Mouse (Mus musculus) MEL (cell line): ENCODE measurements around the gene Alg12. TPM values are rescaled to one million over a fixed set of nuclear protein-coding genes. Genes with fewer than 3 reads are reported as not detected.

Experiments
- DNase-seq: peaks from one replicate; pipeline ENCODE4 v3.0.0; 2011; ENCODE audit warnings: low read depth, low spot score
- H3K27ac ChIP-seq: 2 replicates; pipeline ENCODE4 v1.5.1; 2012; ENCODE audit warnings: low read depth, mild to moderate bottlenecking, control low read depth, low read length, moderate library complexity; ENCODE audit not compliant: control insufficient read depth
- H3K27me3 ChIP-seq, 2 experiments: fragments of 150-350 bp in 1 of 2; sonication (generic) in 1 of 2; 2 replicates each; pipeline ENCODE4 v1.6.1; 2012; ENCODE audit warnings: low read length in 2 of 2, mild to moderate bottlenecking in 2 of 2, improper control_type of control experiment in 1 of 2, moderate library complexity in 1 of 2; ENCODE audit not compliant: insufficient read depth in 2 of 2, control insufficient read depth in 1 of 2
- H3K36me3 ChIP-seq, 2 experiments: 2 replicates each; pipeline ENCODE4 v1.6.1; 2012 to 2014; ENCODE audit warnings: low read length in 2 of 2, improper control_type of control experiment in 1 of 2, inconsistent platforms in 1 of 2, mild to moderate bottlenecking in 1 of 2; ENCODE audit not compliant: insufficient read depth in 2 of 2, control insufficient read depth in 1 of 2
- H3K4me1 ChIP-seq, 2 experiments: fragments of 150-350 bp in 1 of 2; sonication (generic) in 1 of 2; 2 replicates each; pipeline ENCODE4 v1.6.1; 2012; ENCODE audit warnings: low read length in 2 of 2, improper control_type of control experiment in 1 of 2, mild to moderate bottlenecking in 1 of 2; ENCODE audit not compliant: insufficient read depth in 2 of 2, control insufficient read depth in 1 of 2
- H3K4me3 ChIP-seq, 2 experiments: fragments of 150-350 bp in 1 of 2; sonication (generic) in 1 of 2; 2 replicates each; pipeline ENCODE4 v1.5.1; 2012; ENCODE audit warnings: low read depth in 2 of 2, low read length in 2 of 2, mild to moderate bottlenecking in 2 of 2, moderate library complexity in 2 of 2, control low read depth in 1 of 2, improper control_type of control experiment in 1 of 2; ENCODE audit not compliant: control insufficient read depth in 1 of 2, insufficient read depth in 1 of 2
- H3K79me2 ChIP-seq: 2 replicates; pipeline ENCODE4 v1.6.1; 2012; ENCODE audit warnings: mild to moderate bottlenecking, low read length, moderate library complexity; ENCODE audit not compliant: control insufficient read depth, poor library complexity, insufficient read depth
- H3K9ac ChIP-seq: 2 replicates; pipeline ENCODE4 v1.6.1; 2012; ENCODE audit warnings: low read depth, mild to moderate bottlenecking, control low read depth, low read length, moderate library complexity; ENCODE audit not compliant: control insufficient read depth, poor library complexity, severe bottlenecking
- H3K9me3 ChIP-seq: fragments of 150-350 bp; sonication (generic); replicated peaks from 2 replicates; pipeline ENCODE4 v1.6.1; 2012; ENCODE audit warnings: mild to moderate bottlenecking, low read length, improper control_type of control experiment, moderate library complexity; ENCODE audit not compliant: insufficient read depth
- BHLHE40 ChIP-seq: IDR thresholded peaks from 2 replicates; pipeline ENCODE4 v1.6.1; 2012; ENCODE audit warnings: low read depth, mild to moderate bottlenecking, inconsistent platforms, low read length, improper control_type of control experiment, borderline replicate concordance
- E2F4 ChIP-seq: IDR thresholded peaks from 2 replicates; pipeline ENCODE4 v1.6.1; 2011; ENCODE audit warnings: low read depth, low read length, improper control_type of control experiment, borderline replicate concordance
- ELF1 ChIP-seq: IDR thresholded peaks from 2 replicates; pipeline ENCODE4 v1.6.1; 2014; ENCODE audit warnings: low read depth, mild to moderate bottlenecking, inconsistent platforms, low read length, improper control_type of control experiment, moderate library complexity
- GABPA ChIP-seq: IDR thresholded peaks from 2 replicates; pipeline ENCODE4 v1.6.1; 2012; ENCODE audit warnings: low read depth, mild to moderate bottlenecking, inconsistent platforms, low read length, improper control_type of control experiment, moderate library complexity
- GATA1 ChIP-seq: IDR thresholded peaks from 2 replicates; pipeline ENCODE4 v1.6.1; 2011; ENCODE audit warnings: low read depth, low read length, improper control_type of control experiment
- HCFC1 ChIP-seq: IDR thresholded peaks from 2 replicates; pipeline ENCODE4 v1.6.1; 2012; ENCODE audit warnings: low read depth, mild to moderate bottlenecking, inconsistent platforms, low read length, improper control_type of control experiment, moderate library complexity
- KAT2A ChIP-seq: conservative IDR thresholded peaks from 2 replicates; pipeline ENCODE4 v1.6.1; 2012; ENCODE audit warnings: low read depth, low read length, improper control_type of control experiment, inconsistent platforms
- MAFK ChIP-seq: IDR thresholded peaks from 2 replicates; pipeline ENCODE4 v1.6.1; 2011; ENCODE audit warnings: low read depth, mild to moderate bottlenecking, low read length, improper control_type of control experiment, borderline replicate concordance
- MAX ChIP-seq: IDR thresholded peaks from 2 replicates; pipeline ENCODE4 v1.6.1; 2011; ENCODE audit warnings: low read length, improper control_type of control experiment
- MAZ ChIP-seq: IDR thresholded peaks from 2 replicates; pipeline ENCODE4 v1.6.1; 2012; ENCODE audit warnings: low read depth, mild to moderate bottlenecking, inconsistent platforms, low read length, improper control_type of control experiment
- MXI1 ChIP-seq: IDR thresholded peaks from 2 replicates; pipeline ENCODE4 v1.6.1; 2011; ENCODE audit warnings: mild to moderate bottlenecking, low read depth, low read length, improper control_type of control experiment
- MYC ChIP-seq: IDR thresholded peaks from 2 replicates; pipeline ENCODE4 v1.6.1; 2011; ENCODE audit warnings: low read depth, mild to moderate bottlenecking, low read length, improper control_type of control experiment, moderate library complexity
- NELFE ChIP-seq: IDR thresholded peaks from 2 replicates; pipeline ENCODE4 v1.6.1; 2011; ENCODE audit warnings: low read depth, low read length, improper control_type of control experiment
- POLR2A ChIP-seq, 2 experiments: IDR thresholded peaks; 2 replicates each; pipeline ENCODE4 v1.6.1; 2011 to 2012; ENCODE audit warnings: low read length in 2 of 2, mild to moderate bottlenecking in 2 of 2, control low read depth in 1 of 2, improper control_type of control experiment in 1 of 2, low read depth in 1 of 2, moderate library complexity in 1 of 2; ENCODE audit not compliant: control insufficient read depth in 1 of 2, insufficient read depth in 1 of 2, poor library complexity in 1 of 2
- POLR2AphosphoS2 ChIP-seq: IDR thresholded peaks from 2 replicates; pipeline ENCODE4 v1.6.1; 2011; ENCODE audit warnings: low read length, improper control_type of control experiment
- RCOR1 ChIP-seq: IDR thresholded peaks from 2 replicates; pipeline ENCODE4 v1.6.1; 2012; ENCODE audit warnings: low read depth, mild to moderate bottlenecking, inconsistent platforms, low read length, improper control_type of control experiment
- SMC3 ChIP-seq: IDR thresholded peaks from 2 replicates; pipeline ENCODE4 v1.6.1; 2011; ENCODE audit warnings: low read depth, low read length, improper control_type of control experiment
- TCF12 ChIP-seq: IDR thresholded peaks from 2 replicates; pipeline ENCODE4 v1.6.1; 2014; ENCODE audit warnings: low read depth, mild to moderate bottlenecking, inconsistent platforms, low read length, improper control_type of control experiment, moderate library complexity
- UBTF ChIP-seq: IDR thresholded peaks from 2 replicates; pipeline ENCODE4 v1.6.1; 2012; ENCODE audit warnings: low read depth, mild to moderate bottlenecking, inconsistent platforms, low read length, improper control_type of control experiment, moderate library complexity, borderline replicate concordance; ENCODE audit not compliant: insufficient read depth
- ZC3H11A ChIP-seq: IDR thresholded peaks from 2 replicates; pipeline ENCODE4 v1.6.1; 2012; ENCODE audit warnings: low read depth, mild to moderate bottlenecking, inconsistent platforms, low read length, improper control_type of control experiment
- ZKSCAN1 ChIP-seq: IDR thresholded peaks from 2 replicates; pipeline ENCODE4 v1.6.1; 2012; ENCODE audit warnings: low read depth, mild to moderate bottlenecking, inconsistent platforms, low read length, improper control_type of control experiment, moderate library complexity
- ZNF384 ChIP-seq: IDR thresholded peaks from 2 replicates; pipeline ENCODE4 v1.6.1; 2012; ENCODE audit warnings: low read depth, mild to moderate bottlenecking, inconsistent platforms, low read length, improper control_type of control experiment
- polyA plus RNA-seq, 2 experiments: library from polyadenylated mRNA; stranded (reverse) in 1 of 2; unstranded in 1 of 2; fragments of >175 nt in 1 of 2; fragments of >200 nt in 1 of 2; gene quantifications; 2 replicates each; pipeline versions ENCODE4 v1.2.1 to v1.2.4; 2012; ENCODE audit warnings: low replicate concordance in 2 of 2, low read depth in 1 of 2; ENCODE audit not compliant: insufficient read length in 2 of 2, insufficient read depth in 1 of 2, missing spikeins in 1 of 2
- total RNA-seq: library from RNA; depleted of rRNA; stranded (reverse); fragments of 300-350 nt; gene quantifications from 2 replicates; pipeline ENCODE4 v1.2.3, GENCODE M21; 2012

The Alg12 gene
- total and polyA plus RNA-seq, 3 experiments: 13.7 to 18.6 TPM; not detected in 1

- peak; percentile 69; the same call in 1 of the 2 replicates for TF ChIP-seq E2F4
- peak; percentile 97 for TF ChIP-seq MYC
- no peak for TF ChIP-seq SMC3
- TF ChIP-seq UBTF: no peak
Measured at GRCm38 (mm10) chr15:88861772-88862622, 42.9 kb upstream of the Alg12 start, which contains the start of gene Pim3 (continued).

GRCm38 (mm10) chr15:88860781-88861180, 41.7 kb upstream of the Alg12 start:
- peaks cover 23% of the 10 kb centered on the region for H3K79me2 ChIP-seq
- no peak for TF ChIP-seq MAFK
- H3K36me3 ChIP-seq: peaks cover 2 to 8% of the 10 kb centered on the region in 2 experiments; a peak in 2 of 4 replicates
- no peak overlapping the region for H3K27ac ChIP-seq
- no peak overlapping the region for H3K9ac ChIP-seq
- H3K4me1 ChIP-seq: peaks cover 0 to 11% of the 10 kb centered on the region in 2 experiments; a peak in 2 of 4 replicates
- no peaks in the 10 kb centered on the region for H3K27me3 ChIP-seq
- H3K4me3 ChIP-seq: no peak overlapping the region
- no peak for DNase-seq
- no peaks in the 10 kb centered on the region for H3K9me3 ChIP-seq

GRCm38 (mm10) chr15:88859206-88859970, 40.3 kb upstream of the Alg12 start:
- no peak overlapping the region for H3K9ac ChIP-seq
- H3K36me3 ChIP-seq: peaks cover 0 to 7% of the 10 kb centered on the region in 2 experiments; a peak in 2 of 4 replicates
- no peak overlapping the region for H3K4me3 ChIP-seq
- no peak for DNase-seq
- TF ChIP-seq MAX (no peak), ZC3H11A (no peak), RCOR1 (no peak), MXI1 (no peak), GABPA (no peak), POLR2A (IDR thresholded peaks at IDR 0.05; ENCODE audit: control insufficient read depth in 1 of 2, insufficient read depth in 1 of 2, low read depth in 1 of 2, low read length in 2 of 2, poor library complexity in 1 of 2) (no peak), ZNF384 (no peak), ZKSCAN1 (no peak), GATA1 (no peak), ELF1 (no peak), NELFE (no peak), UBTF (no peak), BHLHE40 (no peak), HCFC1 (no peak), MAZ (no peak), TCF12 (no peak), MYC (no peak), POLR2AphosphoS2 (no peak), KAT2A (no peak)
- H3K79me2 ChIP-seq: peaks cover 19% of the 10 kb centered on the region
- no peaks in the 10 kb centered on the region for H3K9me3 ChIP-seq
- no peak overlapping the region for H3K27ac ChIP-seq
- H3K27me3 ChIP-seq: no peaks in the 10 kb centered on the region
- peaks cover 0 to 8% of the 10 kb centered on the region in 2 experiments; a peak in 2 of 4 replicates for H3K4me1 ChIP-seq
